Mouse (Mus musculus): ENCODE data around the gene Ext2. TPM values are rescaled to one million over a fixed set of nuclear protein-coding genes. Genes with fewer than 3 reads are reported as not detected.

Gene Ext2
- polyA plus RNA-seq, 1 experiment from 2014 or later, result 79.1 TPM

- H3K4me3 ChIP-seq, result peak overlapping the region; percentile 65
- 1% methylated on average over 10 of the region's 10 CpGs for WGBS
- H3K27ac ChIP-seq, result peak overlapping the region; percentile 94
- H3K27me3 ChIP-seq (ENCODE audit: low read depth, poor library complexity, severe bottlenecking), result peaks cover 99% of the 10 kb centered on the region
- no peaks in the 10 kb centered on the region for H3K9me3 ChIP-seq (replicated peaks)
- H3K36me3 ChIP-seq, result peaks cover 4% of the 10 kb centered on the region
- peaks cover 94% of the 10 kb centered on the region for H3K4me1 ChIP-seq
- DNase-seq (ENCODE audit: low spot score), result peak; percentile 69
These were observed 177.2 kb downstream of the Ext2 start for GRCm38 (mm10) chr2:93645197-93645596.

GRCm38 (mm10) chr2:93644731-93645130 is 177.6 kb downstream of the Ext2 start:
- H3K27ac ChIP-seq, result peak overlapping the region; percentile 94
- H3K4me3 ChIP-seq, result peak overlapping the region; percentile 65
- no peaks in the 10 kb centered on the region for H3K9me3 ChIP-seq (replicated peaks)
- peaks cover 99% of the 10 kb centered on the region for H3K4me1 ChIP-seq
- 5% methylated on average over 6 of the region's 6 CpGs for WGBS
- no peaks in the 10 kb centered on the region for H3K36me3 ChIP-seq
- H3K27me3 ChIP-seq (ENCODE audit: low read depth, poor library complexity, severe bottlenecking), result peaks cover 99% of the 10 kb centered on the region
- DNase-seq (ENCODE audit: low spot score), result no peak

- Histone ChIP-seq H3K9me3 (replicated peaks) (no peaks in the 10 kb centered on the region), H3K36me3 (no peaks in the 10 kb centered on the region), H3K27ac (peak overlapping the region; percentile 94), H3K4me1 (peaks cover 99% of the 10 kb centered on the region), H3K4me3 (peak overlapping the region; percentile 65), H3K27me3 (ENCODE audit: low read depth, poor library complexity, severe bottlenecking) (peaks cover 99% of the 10 kb centered on the region)
- WGBS, result 13% methylated on average over 4 of the region's 4 CpGs
- no peak for DNase-seq (ENCODE audit: low spot score)
These were observed 178.1 kb downstream of the Ext2 start for GRCm38 (mm10) chr2:93644234-93644633.

- H3K4me3 ChIP-seq, result peak overlapping the region; percentile 65
- H3K36me3 ChIP-seq, result no peaks in the 10 kb centered on the region
- peaks cover 99% of the 10 kb centered on the region for H3K4me1 ChIP-seq
- H3K27ac ChIP-seq, result peak overlapping the region; percentile 94
- peak; percentile 69 for DNase-seq (ENCODE audit: low spot score)
- no peaks in the 10 kb centered on the region for H3K9me3 ChIP-seq (replicated peaks)
- H3K27me3 ChIP-seq (ENCODE audit: low read depth, poor library complexity, severe bottlenecking), result peaks cover 99% of the 10 kb centered on the region
- under 1% methylated on average over 28 of the region's 28 CpGs for WGBS
These were observed 179.0 kb downstream of the Ext2 start for GRCm38 (mm10) chr2:93643403-93643780.

- no peaks in the 10 kb centered on the region for H3K36me3 ChIP-seq
- H3K27me3 ChIP-seq (ENCODE audit: low read depth, poor library complexity, severe bottlenecking), result peaks cover 100% of the 10 kb centered on the region
- 84% methylated on average over 4 of the region's 4 CpGs for WGBS
- no peaks in the 10 kb centered on the region for H3K9me3 ChIP-seq (replicated peaks)
- H3K27ac ChIP-seq, result no peak overlapping the region
- H3K4me1 ChIP-seq, result peaks cover 54% of the 10 kb centered on the region
- H3K4me3 ChIP-seq, result no peak overlapping the region
- DNase-seq (ENCODE audit: low spot score), result no peak
These were observed 187.8 kb downstream of the Ext2 start for GRCm38 (mm10) chr2:93634609-93635008.

- H3K27ac ChIP-seq, result peak overlapping the region; percentile 76
- DNase-seq (ENCODE audit: low spot score), result peak; percentile 87
- WGBS, result 5% methylated on average over 13 of the region's 13 CpGs
- peaks cover 86% of the 10 kb centered on the region for H3K27me3 ChIP-seq (ENCODE audit: low read depth, poor library complexity, severe bottlenecking)
- H3K36me3 ChIP-seq, result no peaks in the 10 kb centered on the region
- peaks cover 75% of the 10 kb centered on the region for H3K4me1 ChIP-seq
- H3K9me3 ChIP-seq (replicated peaks), result no peaks in the 10 kb centered on the region
- peak overlapping the region; percentile 16 for H3K4me3 ChIP-seq
These were observed 197.5 kb downstream of the Ext2 start for GRCm38 (mm10) chr2:93624665-93625408.

- no peaks in the 10 kb centered on the region for H3K9me3 ChIP-seq (replicated peaks)
- no peaks in the 10 kb centered on the region for H3K36me3 ChIP-seq
- H3K4me1 ChIP-seq, result peaks cover 86% of the 10 kb centered on the region
- H3K4me3 ChIP-seq, result no peak overlapping the region
- 33% methylated on average over 5 of the region's 5 CpGs for WGBS
- H3K27me3 ChIP-seq (ENCODE audit: low read depth, poor library complexity, severe bottlenecking), result peaks cover 65% of the 10 kb centered on the region
- no peak for DNase-seq (ENCODE audit: low spot score)
- peak overlapping the region; percentile 77 for H3K27ac ChIP-seq
These were observed 203.0 kb downstream of the Ext2 start for GRCm38 (mm10) chr2:93619208-93619849.

GRCm38 (mm10) chr2:93618447-93619199 is 203.7 kb downstream of the Ext2 start:
- H3K4me1 ChIP-seq, result peaks cover 86% of the 10 kb centered on the region
- DNase-seq (ENCODE audit: low spot score), result no peak
- H3K36me3 ChIP-seq, result no peaks in the 10 kb centered on the region
- H3K27me3 ChIP-seq (ENCODE audit: low read depth, poor library complexity, severe bottlenecking), result peaks cover 66% of the 10 kb centered on the region
- no peaks in the 10 kb centered on the region for H3K9me3 ChIP-seq (replicated peaks)
- no peak overlapping the region for H3K4me3 ChIP-seq
- H3K27ac ChIP-seq, result peak overlapping the region; percentile 77
- WGBS, result 58% methylated on average over 19 of the region's 19 CpGs

- Histone ChIP-seq H3K27ac (peak overlapping the region; percentile 80), H3K9me3 (replicated peaks) (no peaks in the 10 kb centered on the region), H3K4me1 (peaks cover 77% of the 10 kb centered on the region), H3K4me3 (peak overlapping the region; percentile 18), H3K36me3 (no peaks in the 10 kb centered on the region), H3K27me3 (ENCODE audit: low read depth, poor library complexity, severe bottlenecking) (peaks cover 59% of the 10 kb centered on the region)
- 21% methylated on average over 27 of the region's 27 CpGs for WGBS
- peak; percentile 76 for DNase-seq (ENCODE audit: low spot score)
These were observed 206.3 kb downstream of the Ext2 start for GRCm38 (mm10) chr2:93615845-93616689.

DNA sequence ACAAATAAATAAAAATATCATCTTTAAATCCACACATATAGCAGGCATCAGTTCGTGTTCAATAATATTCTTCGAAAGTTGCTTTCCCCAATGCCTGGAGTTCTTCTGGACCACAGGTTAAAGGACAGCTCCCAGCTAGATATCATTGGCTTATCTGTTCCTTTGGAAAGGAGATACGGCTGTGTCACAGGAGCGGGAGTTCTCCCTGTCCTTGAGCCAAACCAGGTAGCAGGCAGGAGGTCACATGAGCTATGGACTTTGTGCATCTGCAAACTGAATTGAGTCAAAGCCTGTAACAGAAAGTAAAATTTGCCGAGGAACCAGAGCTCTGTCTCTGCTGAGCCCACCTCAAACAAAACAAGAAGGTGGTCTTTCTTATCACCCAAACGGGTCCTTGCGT is 209.3 kb downstream of the Ext2 start:
- no peak overlapping the region for H3K4me3 ChIP-seq
- H3K4me1 ChIP-seq, result peaks cover 49% of the 10 kb centered on the region
- H3K27me3 ChIP-seq (ENCODE audit: low read depth, poor library complexity, severe bottlenecking), result peaks cover 59% of the 10 kb centered on the region
- no peak overlapping the region for H3K27ac ChIP-seq
- 94% methylated on average over 7 of the region's 7 CpGs for WGBS
- no peak for DNase-seq (ENCODE audit: low spot score)
- no peaks in the 10 kb centered on the region for H3K9me3 ChIP-seq (replicated peaks)
- no peaks in the 10 kb centered on the region for H3K36me3 ChIP-seq
